Mouse (Mus musculus) neutrophil, adult 5-6 weeks (primary cell): ENCODE measurements around the gene Nkain4. TPM values are rescaled to one million over a fixed set of nuclear protein-coding genes. Genes with fewer than 3 reads are reported as not detected.

Experiments
- ATAC-seq: fragments of 151-379, 151-347 bp; 2 replicates; pipeline ENCODE4 v1.8.0; 2017; ENCODE audit warnings: mild to moderate bottlenecking, moderate TSS enrichment; ENCODE audit not compliant: insufficient number of reproducible peaks, poor library complexity, low FRiP score, severe bottlenecking; ENCODE audit errors: extremely low read depth
- total RNA-seq: library from RNA; stranded (forward); fragments of 200-1000 nt; gene quantifications from 2 replicates; pipeline ENCODE4 v1.2.3, GENCODE M21; 2017

Nkain4 gene
- total RNA-seq, 1 experiment from 2014 or later, result not detected

- ATAC-seq, result no peak
These were observed 5.1 kb upstream of the Nkain4 start for GRCm38 (mm10) chr2:180959605-180960004.

- no peak for ATAC-seq
These were observed 861 bp downstream of the Nkain4 start for GRCm38 (mm10) chr2:180953638-180954037.

- no peak for ATAC-seq
These were observed 1.7 kb downstream of the Nkain4 start for GRCm38 (mm10) chr2:180952731-180953171.

GRCm38 (mm10) chr2:180949947-180950346, 4.6 kb downstream of the Nkain4 start:
- ATAC-seq, result no peak

- ATAC-seq, result no peak
These were observed 12.6 kb downstream of the Nkain4 start for GRCm38 (mm10) chr2:180941869-180942268.

- no peak for ATAC-seq
These were observed 14.3 kb downstream of the Nkain4 start for GRCm38 (mm10) chr2:180940187-180940586.

GRCm38 (mm10) chr2:180932418-180932817, 22.1 kb downstream of the Nkain4 start:
- no peak for ATAC-seq

GRCm38 (mm10) chr2:180928723-180929122, 25.8 kb downstream of the Nkain4 start, which contains the start of gene Birc7:
Gene Birc7 (plus strand): TSS chr2:180929023.
- no peak for ATAC-seq

- ATAC-seq, result peak; percentile 55
These were observed 29.3 kb downstream of the Nkain4 start for GRCm38 (mm10) chr2:180925176-180925575.

- ATAC-seq, result no peak
These were observed 31.8 kb downstream of the Nkain4 start for GRCm38 (mm10) chr2:180922739-180923138.

- ATAC-seq, result peak; percentile 80
These were observed 33.6 kb downstream of the Nkain4 start, which contains the start of gene Ythdf1 for GRCm38 (mm10) chr2:180920810-180921400. Gene Ythdf1 (minus strand): TSS chr2:180920949.

- no peak for ATAC-seq
These were observed 34.3 kb downstream of the Nkain4 start for GRCm38 (mm10) chr2:180919913-180920809.

- ATAC-seq, result no peak
These were observed 38.5 kb downstream of the Nkain4 start for GRCm38 (mm10) chr2:180915886-180916433.

- no peak for ATAC-seq
These were observed 43.6 kb downstream of the Nkain4 start for GRCm38 (mm10) chr2:180910928-180911327.

- ATAC-seq, result no peak
These were observed 48.8 kb downstream of the Nkain4 start for GRCm38 (mm10) chr2:180905556-180906221.

- no peak for ATAC-seq
These were observed 49.9 kb downstream of the Nkain4 start for GRCm38 (mm10) chr2:180904435-180905208.

- no peak for ATAC-seq
These were observed 52.4 kb downstream of the Nkain4 start for GRCm38 (mm10) chr2:180902086-180902485.

GRCm38 (mm10) chr2:180897857-180898256, 56.6 kb downstream of the Nkain4 start:
- no peak for ATAC-seq
